Mouse (Mus musculus) limb, embryonic 14.5 days (tissue): ENCODE measurements around the gene Chil3. TPM values are rescaled to one million over a fixed set of nuclear protein-coding genes. Genes with fewer than 3 reads are reported as not detected.

Experiments
- ATAC-seq: fragments of 200-750 bp; cut with Nextera tagmentation; 2 replicates; pipeline ENCODE4 v1.8.0; 2017; ENCODE audit warnings: low read depth, moderate number of reproducible peaks, moderate TSS enrichment; ENCODE audit not compliant: low FRiP score
- DNase-seq: peaks from one replicate; pipeline ENCODE4 v3.0.0-alpha.2; 2015; ENCODE audit warnings: low spot score
- H3K27ac ChIP-seq: fragments of 300-500 bp; sonication (generic); replicated peaks from 2 replicates; pipeline ENCODE4 v1.5.1; 2014; ENCODE audit warnings: low read depth, mild to moderate bottlenecking, low read length, moderate library complexity, mixed read lengths
- H3K27me3 ChIP-seq: fragments of 300-500 bp; sonication (generic); 2 replicates; pipeline ENCODE4 v1.6.1; 2014; ENCODE audit warnings: low read length, mixed read lengths; ENCODE audit not compliant: control insufficient read depth, insufficient read depth
- H3K36me3 ChIP-seq: fragments of 300-500 bp; sonication (generic); 2 replicates; pipeline ENCODE4 v1.6.1; 2014; ENCODE audit warnings: mild to moderate bottlenecking, low read length, moderate library complexity, mixed read lengths; ENCODE audit not compliant: control insufficient read depth, insufficient read depth
- H3K4me1 ChIP-seq: fragments of 300-500 bp; sonication (generic); 2 replicates; pipeline ENCODE4 v1.6.1; 2014; ENCODE audit warnings: antibody characterized with exemption, low read length, mixed read lengths; ENCODE audit not compliant: control insufficient read depth, insufficient read depth
- H3K4me2 ChIP-seq: fragments of 300-500 bp; sonication (generic); replicated peaks from 2 replicates; pipeline ENCODE4 v1.6.1; 2014; ENCODE audit warnings: low read depth, mild to moderate bottlenecking, low read length, moderate library complexity; ENCODE audit not compliant: severe bottlenecking
- H3K4me3 ChIP-seq: fragments of 300-500 bp; sonication (generic); replicated peaks from 2 replicates; pipeline ENCODE4 v1.5.1; 2014; ENCODE audit warnings: low read length
- H3K9ac ChIP-seq: fragments of 300-500 bp; sonication (generic); 2 replicates; pipeline ENCODE4 v1.6.1; 2014; ENCODE audit warnings: mild to moderate bottlenecking, low read depth, low read length, moderate library complexity; ENCODE audit not compliant: severe bottlenecking
- H3K9me3 ChIP-seq: fragments of 300-500 bp; sonication (generic); 2 replicates; pipeline ENCODE4 v1.6.1; 2016; ENCODE audit warnings: low read length; ENCODE audit not compliant: control insufficient read depth
- POLR2A ChIP-seq: fragments of 200-500 bp; IDR thresholded peaks from 2 replicates; pipeline ENCODE4 v1.8.0; 2012; ENCODE audit warnings: inconsistent platforms, mild to moderate bottlenecking, moderate library complexity, borderline replicate concordance; ENCODE audit not compliant: insufficient read depth, insufficient read length; ENCODE audit errors: extremely low read depth
- WGBS: fragments of 180-500 bp; shearing (Covaris S2); extraction: QIAGEN DNeasy Blood & Tissue Kit; methylation state at CpG from one replicate; pipeline ENCODE4 v1.1.7; 2014; 5-methylcytosine and 5-hydroxymethylcytosine counted together
- polyA plus RNA-seq, 2 experiments: library from polyadenylated mRNA; depleted of rRNA in 1 of 2; stranded (reverse) in 1 of 2; unstranded in 1 of 2; fragments of >200 nt; fragmentation: Nextera tagmentation in 1 of 2; extraction: Ambion mirVana in 1 of 2; gene quantifications; 2 replicates each; pipeline versions ENCODE4 v1.2.1 to v1.2.3; 2012 to 2014

Chil3 gene
- polyA plus RNA-seq, 2 experiments: 0.05 to 0.19 TPM

DNA sequence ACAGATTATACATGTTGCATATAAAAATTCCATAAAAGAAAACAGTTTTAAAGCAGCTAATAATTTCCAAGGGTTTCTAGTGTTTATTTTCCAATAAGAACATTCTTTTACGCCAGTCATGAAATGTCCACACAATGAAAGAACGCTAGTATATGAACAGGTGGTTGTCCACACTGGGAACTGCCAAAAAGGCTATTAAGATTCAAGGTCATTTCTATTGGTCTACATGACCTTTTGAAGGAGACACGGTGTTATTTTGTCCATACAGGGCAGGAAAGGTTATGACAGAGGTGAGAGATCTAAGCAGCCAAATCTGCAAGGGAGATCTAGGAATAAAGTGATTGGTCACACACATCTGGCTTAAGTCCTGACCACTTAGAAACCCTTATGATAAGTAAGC, 54.4 kb downstream of the Chil3 start, which contains the start of gene Chia1:
TSS of gene Chia1 (plus strand) at position 301 of the 400 bp plus-strand sequence.
- Histone ChIP-seq H3K27ac (no peak within 1 kb of the TSS), H3K36me3 (no peaks in the 10 kb centered on the region), H3K27me3 (no peaks in the 10 kb centered on the region), H3K4me2 (no peak within 1 kb of the TSS), H3K4me3 (no peak within 1 kb of the TSS), H3K4me1 (no peaks in the 10 kb centered on the region), H3K9me3 (no peaks in the 10 kb centered on the region), H3K9ac (no peak within 1 kb of the TSS)
- no peak for DNase-seq
- TF ChIP-seq POLR2A: no peak
- 78% methylated on average over 3 of the region's 3 CpGs for WGBS
- ATAC-seq: no peak

Other genes starting within 250 kb of the Chil3 start
- gene I830077J02Rik, start 234.9 kb downstream of the Chil3 start, polyA plus RNA-seq (2012; rRNA removed): 0.41 and 0.69 TPM in 2 replicates
- 0.66 and 0.88 TPM in 2 replicates for gene I830077J02Rik, start 234.9 kb downstream of the Chil3 start, polyA plus RNA-seq (2014; fragmentation: Nextera tagmentation; extraction: Ambion mirVana)
- 92.1 and 100 TPM in 2 replicates for gene Wdr77, start 208.2 kb downstream of the Chil3 start, polyA plus RNA-seq (2012; rRNA removed)
- 107 and 111 TPM in 2 replicates for gene Wdr77, start 208.2 kb downstream of the Chil3 start, polyA plus RNA-seq (2014; fragmentation: Nextera tagmentation; extraction: Ambion mirVana)
- gene Atp5f1, start 207.5 kb downstream of the Chil3 start, polyA plus RNA-seq (2012; rRNA removed): 162 and 233 TPM in 2 replicates
- 409 and 438 TPM in 2 replicates for gene Atp5f1, start 207.5 kb downstream of the Chil3 start, polyA plus RNA-seq (2014; fragmentation: Nextera tagmentation; extraction: Ambion mirVana)
- gene Ovgp1, start 193.9 kb downstream of the Chil3 start, polyA plus RNA-seq (2012; rRNA removed): 3.4 and 3.6 TPM in 2 replicates
- gene Ovgp1, start 193.9 kb downstream of the Chil3 start, polyA plus RNA-seq (2014; fragmentation: Nextera tagmentation; extraction: Ambion mirVana): 0.37 and 0.94 TPM in 2 replicates
- gene Pifo, start 152.9 kb downstream of the Chil3 start, polyA plus RNA-seq (2012; rRNA removed): 0.09 TPM in 1 of 2 replicates, not detected in the other
- not detected in 2 replicates for gene Pifo, start 152.9 kb downstream of the Chil3 start, polyA plus RNA-seq (2014; fragmentation: Nextera tagmentation; extraction: Ambion mirVana)
- 0.05 TPM in 1 of 2 replicates, not detected in the other for gene Chil5, start 134.8 kb downstream of the Chil3 start, polyA plus RNA-seq (2012; rRNA removed)
- not detected in 2 replicates for gene Chil5, start 134.8 kb downstream of the Chil3 start, polyA plus RNA-seq (2014; fragmentation: Nextera tagmentation; extraction: Ambion mirVana)
- 0.04 and 0.08 TPM in 2 replicates for gene Chia1, start 54.3 kb downstream of the Chil3 start, polyA plus RNA-seq (2012; rRNA removed)
- not detected in 2 replicates for gene Chia1, start 54.3 kb downstream of the Chil3 start, polyA plus RNA-seq (2014; fragmentation: Nextera tagmentation; extraction: Ambion mirVana)
- gene Chil4, start 51.9 kb upstream of the Chil3 start, polyA plus RNA-seq (2012; rRNA removed): not detected in 2 replicates
- gene Chil4, start 51.9 kb upstream of the Chil3 start, polyA plus RNA-seq (2014; fragmentation: Nextera tagmentation; extraction: Ambion mirVana): not detected in 2 replicates
- not detected in 2 replicates for gene Chil6, start 238.6 kb upstream of the Chil3 start, polyA plus RNA-seq (2012; rRNA removed)
- not detected in 2 replicates for gene Chil6, start 238.6 kb upstream of the Chil3 start, polyA plus RNA-seq (2014; fragmentation: Nextera tagmentation; extraction: Ambion mirVana)